Mouse (Mus musculus): Measurements from ENCODE around the gene Tacr1.
"Not testable (repeated sequence)": the region's sequence is repeated elsewhere in the genome, so short reads cannot be mapped to it uniquely, and the experiment has no call there.

Tacr1 gene

GRCm38 (mm10) chr6:82401595-82402451, at the start of gene Tacr1:
Gene Tacr1, plus strand, starts transcription at chr6:82402334.
- DNase-seq (ENCODE audit: low spot score in 2 of 2) = no peak

GRCm38 (mm10) chr6:82376144-82376543, 26.0 kb upstream of the Tacr1 start:
- no peak for DNase-seq (ENCODE audit: low spot score in 2 of 2)

- DNase-seq (ENCODE audit: low spot score in 2 of 2) = no peak
These were observed 18.6 kb upstream of the Tacr1 start for GRCm38 (mm10) chr6:82383556-82383955.

- no peak for DNase-seq (ENCODE audit: low spot score in 2 of 2)
These were observed 664 bp downstream of the Tacr1 start for GRCm38 (mm10) chr6:82402501-82403495.

GRCm38 (mm10) chr6:82418367-82418766, 16.2 kb downstream of the Tacr1 start:
- no peak for DNase-seq (ENCODE audit: low spot score in 2 of 2)

- no peak for DNase-seq (ENCODE audit: low spot score in 2 of 2)
These were observed 18.1 kb downstream of the Tacr1 start for GRCm38 (mm10) chr6:82420222-82420621.

- no peak for DNase-seq (ENCODE audit: low spot score in 2 of 2)
These were observed 26.8 kb downstream of the Tacr1 start for GRCm38 (mm10) chr6:82428890-82429289.

- no peak for DNase-seq (ENCODE audit: low spot score in 2 of 2)
These were observed 27.6 kb downstream of the Tacr1 start for GRCm38 (mm10) chr6:82429766-82430165.

GRCm38 (mm10) chr6:82437174-82437573, 35.0 kb downstream of the Tacr1 start:
- DNase-seq (ENCODE audit: low spot score in 2 of 2) = no peak

- not testable (repeated sequence) for DNase-seq (ENCODE audit: low spot score in 2 of 2)
These were observed 50.3 kb downstream of the Tacr1 start for GRCm38 (mm10) chr6:82452206-82453095.

GRCm38 (mm10) chr6:82455245-82455644, 53.1 kb downstream of the Tacr1 start:
- DNase-seq (ENCODE audit: low spot score in 2 of 2) = no peak

GRCm38 (mm10) chr6:82457163-82457763, 55.1 kb downstream of the Tacr1 start:
- DNase-seq (ENCODE audit: low spot score in 2 of 2) = no peak

- no peak for DNase-seq (ENCODE audit: low spot score in 2 of 2)
These were observed 56.7 kb downstream of the Tacr1 start for GRCm38 (mm10) chr6:82458762-82459389.

- DNase-seq (ENCODE audit: low spot score in 2 of 2) = no peak
These were observed 61.0 kb downstream of the Tacr1 start for GRCm38 (mm10) chr6:82463171-82463570.

- no peak for DNase-seq (ENCODE audit: low spot score in 2 of 2)
These were observed 72.3 kb downstream of the Tacr1 start for GRCm38 (mm10) chr6:82474477-82474876.

- DNase-seq (ENCODE audit: low spot score in 2 of 2) = no peak
These were observed 81.7 kb downstream of the Tacr1 start for GRCm38 (mm10) chr6:82483842-82484241.

GRCm38 (mm10) chr6:82494481-82494880, 92.3 kb downstream of the Tacr1 start:
- no peak for DNase-seq (ENCODE audit: low spot score in 2 of 2)

GRCm38 (mm10) chr6:82510843-82511416, 108.8 kb downstream of the Tacr1 start:
- no peak for DNase-seq (ENCODE audit: low spot score in 2 of 2)

- DNase-seq (ENCODE audit: low spot score in 2 of 2) = no peak
These were observed 117.5 kb downstream of the Tacr1 start for GRCm38 (mm10) chr6:82519626-82520025.

- DNase-seq (ENCODE audit: low spot score in 2 of 2) = no peak
These were observed 120.4 kb downstream of the Tacr1 start for GRCm38 (mm10) chr6:82522567-82522966.
